Mouse (Mus musculus) midbrain, embryonic 12.5 days (tissue): Measurements from ENCODE around the gene Pnliprp2. TPM values are rescaled to one million over a fixed set of nuclear protein-coding genes. Genes with fewer than 3 reads are reported as not detected.

Experiments
- ATAC-seq: fragments of 200-750 bp; cut with Nextera tagmentation; 2 replicates; pipeline ENCODE4 v1.8.0; 2017; ENCODE audit warnings: low read depth, moderate TSS enrichment, moderate library complexity; ENCODE audit not compliant: low FRiP score
- H3K27ac ChIP-seq: fragments of 300-500 bp; sonication (generic); replicated peaks from 2 replicates; pipeline ENCODE4 v1.5.1; 2016; ENCODE audit warnings: mild to moderate bottlenecking
- H3K27me3 ChIP-seq: fragments of 300-500 bp; sonication (generic); 2 replicates; pipeline ENCODE4 v1.6.1; 2016; ENCODE audit warnings: mild to moderate bottlenecking
- H3K36me3 ChIP-seq: fragments of 300-500 bp; sonication (generic); 2 replicates; pipeline ENCODE4 v1.6.1; 2016
- H3K4me1 ChIP-seq: fragments of 300-500 bp; sonication (generic); 2 replicates; pipeline ENCODE4 v1.6.1; 2016
- H3K4me2 ChIP-seq: fragments of 300-500 bp; sonication (generic); replicated peaks from 2 replicates; pipeline ENCODE4 v1.6.1; 2016; ENCODE audit warnings: mild to moderate bottlenecking, moderate library complexity
- H3K4me3 ChIP-seq: fragments of 300-500 bp; sonication (generic); 2 replicates; pipeline ENCODE4 v1.5.1; 2016; ENCODE audit warnings: mild to moderate bottlenecking
- H3K9ac ChIP-seq: fragments of 300-500 bp; sonication (generic); replicated peaks from 2 replicates; pipeline ENCODE4 v1.6.1; 2016; ENCODE audit warnings: mild to moderate bottlenecking, moderate library complexity
- H3K9me3 ChIP-seq: fragments of 300-500 bp; sonication (generic); 2 replicates; pipeline ENCODE4 v1.6.1; 2016; ENCODE audit warnings: mild to moderate bottlenecking
- WGBS: fragments of 180-500 bp; shearing (Covaris S2); methylation state at CpG from one replicate; pipeline ENCODE4 v1.1.7; 2016; 5-methylcytosine and 5-hydroxymethylcytosine counted together
- polyA plus RNA-seq: library from polyadenylated mRNA; unstranded; fragments of >200 nt; fragmentation: Nextera tagmentation; extraction: Ambion mirVana; gene quantifications from 2 replicates; pipeline ENCODE4 v1.2.1, GENCODE M21; 2016

Gene Pnliprp2
- not detected in 2 replicates for polyA plus RNA-seq

- Histone ChIP-seq H3K4me2 (no peak within 1 kb of the TSS), H3K4me1 (0 out of 2 replicates have a peak, but pooled peaks cover 2% of the 10 kb centered on the region), H3K9me3 (peaks cover 6% of the 10 kb centered on the region; the same call in 1 of the 2 replicates), H3K27ac (no peak within 1 kb of the TSS), H3K36me3 (no peaks in the 10 kb centered on the region), H3K4me3 (no peak within 1 kb of the TSS), H3K9ac (no peak within 1 kb of the TSS), H3K27me3 (no peaks in the 10 kb centered on the region; the same call in 1 of the 2 replicates)
- WGBS = 76% methylated on average over 9 of the region's 9 CpGs
- ATAC-seq = no peak
Measured at GRCm38 (mm10) chr19:58759423-58759822, at the start of gene Pnliprp2. Gene Pnliprp2 (plus strand): TSS chr19:58759719.

DNA sequence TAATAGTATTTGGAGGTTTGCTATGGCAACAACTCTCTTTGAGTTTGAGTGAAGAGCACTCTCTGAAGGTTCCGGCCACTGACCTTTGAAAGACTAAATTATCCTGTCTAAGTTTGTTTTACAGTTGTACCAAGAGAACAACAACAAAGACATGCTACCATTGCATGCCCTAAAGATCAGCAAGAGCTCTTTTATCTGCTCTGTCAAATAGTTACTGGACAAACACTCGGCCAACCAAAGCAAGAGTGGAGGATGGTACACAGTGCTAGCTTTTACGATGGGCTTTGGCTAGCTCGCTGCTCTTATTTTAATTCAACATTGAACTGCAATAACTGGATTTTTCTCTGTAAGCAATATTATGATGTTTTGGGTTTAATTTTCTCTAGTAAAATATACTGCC, 41.6 kb upstream of the Pnliprp2 start:
- H3K27me3 ChIP-seq = no peaks in the 10 kb centered on the region
- H3K9ac ChIP-seq = no peak overlapping the region
- H3K4me2 ChIP-seq = no peak overlapping the region
- no peak overlapping the region for H3K27ac ChIP-seq
- H3K4me3 ChIP-seq = no peak overlapping the region
- WGBS = 88% methylated on average over 4 of the region's 4 CpGs
- no peaks in the 10 kb centered on the region for H3K9me3 ChIP-seq
- ATAC-seq = no peak
- H3K4me1 ChIP-seq = no peaks in the 10 kb centered on the region
- H3K36me3 ChIP-seq = no peaks in the 10 kb centered on the region

GRCm38 (mm10) chr19:58720439-58720838, 39.1 kb upstream of the Pnliprp2 start:
- no peak overlapping the region for H3K4me2 ChIP-seq
- no peak overlapping the region for H3K9ac ChIP-seq
- no peaks in the 10 kb centered on the region for H3K27me3 ChIP-seq
- 0 out of 2 replicates have a peak, but pooled peaks cover 6% of the 10 kb centered on the region for H3K9me3 ChIP-seq
- H3K36me3 ChIP-seq = no peaks in the 10 kb centered on the region
- no peak for ATAC-seq
- H3K4me1 ChIP-seq = no peaks in the 10 kb centered on the region
- H3K27ac ChIP-seq = no peak overlapping the region
- no peak overlapping the region for H3K4me3 ChIP-seq

DNA sequence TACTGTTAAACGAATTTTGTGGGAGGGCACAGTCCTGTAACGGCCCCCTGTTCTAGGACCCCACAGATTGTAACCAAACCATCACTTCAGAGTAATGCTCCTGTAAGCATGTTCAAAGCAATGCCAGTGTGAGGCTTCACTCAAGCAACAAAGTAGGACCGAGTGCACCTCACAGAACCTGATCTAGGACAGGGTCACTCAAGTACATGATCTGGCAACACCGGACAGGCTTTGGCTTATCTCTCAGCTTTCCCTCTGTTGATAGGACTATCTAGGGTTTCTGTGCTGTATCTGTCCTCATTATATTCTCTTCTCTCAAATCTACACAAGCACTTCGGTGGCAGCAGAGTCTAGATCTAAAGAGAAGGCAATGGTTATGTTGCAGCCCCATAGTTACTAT, 33.0 kb upstream of the Pnliprp2 start:
- Histone ChIP-seq H3K9me3 (0 out of 2 replicates have a peak, but pooled peaks cover 6% of the 10 kb centered on the region), H3K4me3 (no peak overlapping the region), H3K9ac (no peak overlapping the region), H3K27me3 (no peaks in the 10 kb centered on the region), H3K4me1 (no peaks in the 10 kb centered on the region), H3K36me3 (no peaks in the 10 kb centered on the region), H3K4me2 (no peak overlapping the region), H3K27ac (no peak overlapping the region)
- WGBS = 90% methylated on average over 5 of the region's 5 CpGs
- ATAC-seq = no peak

DNA sequence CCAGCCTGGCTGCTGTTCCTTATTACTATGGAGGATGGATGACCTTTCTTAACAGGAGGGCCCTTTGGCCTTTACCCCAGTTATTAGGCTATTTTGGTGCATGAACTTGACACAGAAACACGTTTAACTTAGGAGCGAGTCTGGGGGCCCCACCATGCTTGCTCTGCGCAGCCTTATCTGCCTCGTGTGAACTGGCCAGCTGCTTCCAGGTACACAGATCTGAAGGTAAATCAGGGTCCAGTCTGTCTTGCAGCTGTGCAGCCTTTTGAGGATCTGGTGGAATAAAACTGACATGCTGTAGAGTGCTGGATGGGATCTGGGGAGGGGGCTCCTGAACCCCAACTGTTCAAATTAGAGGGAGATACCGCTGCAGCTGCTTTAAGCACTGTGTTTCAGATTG, 31.8 kb upstream of the Pnliprp2 start:
- Histone ChIP-seq H3K9me3 (0 out of 2 replicates have a peak, but pooled peaks cover 6% of the 10 kb centered on the region), H3K4me3 (no peak overlapping the region), H3K36me3 (no peaks in the 10 kb centered on the region), H3K4me2 (no peak overlapping the region), H3K27ac (no peak overlapping the region), H3K9ac (no peak overlapping the region), H3K27me3 (no peaks in the 10 kb centered on the region), H3K4me1 (no peaks in the 10 kb centered on the region)
- 76% methylated on average over 5 of the region's 5 CpGs for whole genome bisulfite sequencing
- ATAC-seq = no peak

DNA sequence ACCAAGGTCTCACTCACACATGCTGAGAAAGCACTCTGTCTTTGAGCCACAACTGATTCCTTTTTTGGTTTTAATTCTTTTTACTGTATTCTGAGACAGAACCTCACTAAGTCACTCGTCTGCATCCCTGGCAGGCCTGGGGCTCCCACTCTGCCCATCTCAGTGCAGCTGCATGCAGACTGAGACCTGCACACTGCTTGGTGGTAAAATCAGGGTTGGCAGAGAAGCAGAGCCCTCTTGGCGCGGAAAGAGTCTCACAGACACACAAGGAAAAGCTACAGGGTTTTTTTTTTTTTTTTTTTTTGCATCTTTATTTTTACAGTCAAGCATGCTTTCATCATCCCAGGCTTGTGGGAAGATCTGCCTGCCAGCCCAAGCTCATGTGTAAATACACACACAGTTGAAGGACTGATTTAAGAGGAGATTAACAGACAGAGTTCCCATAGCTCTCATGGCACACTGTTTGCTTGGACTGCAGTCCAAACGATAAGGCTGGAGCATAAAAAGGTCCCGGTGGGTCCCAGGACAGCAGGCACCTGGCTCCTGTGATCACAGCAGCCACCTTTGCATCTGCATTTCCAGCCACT, 31.0 kb upstream of the Pnliprp2 start, which contains the start of gene Pnliprp1:
Gene Pnliprp1 (plus strand): TSS at position 443 of the 587 bp plus-strand sequence.
- WGBS = 55% methylated on average over 5 of the region's 5 CpGs
- Histone ChIP-seq H3K9me3 (0 out of 2 replicates have a peak, but pooled peaks cover 6% of the 10 kb centered on the region), H3K27me3 (no peaks in the 10 kb centered on the region), H3K36me3 (no peaks in the 10 kb centered on the region), H3K4me1 (no peaks in the 10 kb centered on the region), H3K4me3 (no peak within 1 kb of the TSS), H3K27ac (no peak within 1 kb of the TSS), H3K9ac (no peak within 1 kb of the TSS), H3K4me2 (no peak within 1 kb of the TSS)
- ATAC-seq = no peak

- no peak overlapping the region for H3K9ac ChIP-seq
- H3K36me3 ChIP-seq = no peaks in the 10 kb centered on the region
- H3K4me3 ChIP-seq = no peak overlapping the region
- no peaks in the 10 kb centered on the region for H3K9me3 ChIP-seq
- no peak for ATAC-seq
- WGBS = 90% methylated on average over 6 of the region's 6 CpGs
- H3K4me1 ChIP-seq = no peaks in the 10 kb centered on the region
- H3K27me3 ChIP-seq = no peaks in the 10 kb centered on the region
- H3K4me2 ChIP-seq = no peak overlapping the region
- no peak overlapping the region for H3K27ac ChIP-seq
Measured at GRCm38 (mm10) chr19:58733216-58733615, 26.3 kb upstream of the Pnliprp2 start.

GRCm38 (mm10) chr19:58738111-58738510, 21.4 kb upstream of the Pnliprp2 start:
- no peaks in the 10 kb centered on the region for H3K9me3 ChIP-seq
- no peak overlapping the region for H3K9ac ChIP-seq
- no peak overlapping the region for H3K4me2 ChIP-seq
- no peaks in the 10 kb centered on the region for H3K4me1 ChIP-seq
- no peak overlapping the region for H3K4me3 ChIP-seq
- no peak overlapping the region for H3K27ac ChIP-seq
- 86% methylated on average over 4 of the region's 4 CpGs for WGBS
- no peak for ATAC-seq
- no peaks in the 10 kb centered on the region for H3K36me3 ChIP-seq
- H3K27me3 ChIP-seq = no peaks in the 10 kb centered on the region

GRCm38 (mm10) chr19:58741036-58741435, 18.5 kb upstream of the Pnliprp2 start:
- Histone ChIP-seq H3K4me3 (no peak overlapping the region), H3K27ac (no peak overlapping the region), H3K4me2 (no peak overlapping the region), H3K9me3 (no peaks in the 10 kb centered on the region), H3K27me3 (no peaks in the 10 kb centered on the region), H3K9ac (no peak overlapping the region), H3K36me3 (no peaks in the 10 kb centered on the region), H3K4me1 (no peaks in the 10 kb centered on the region)
- 73% methylated on average over 6 of the region's 6 CpGs for WGBS
- no peak for ATAC-seq

DNA sequence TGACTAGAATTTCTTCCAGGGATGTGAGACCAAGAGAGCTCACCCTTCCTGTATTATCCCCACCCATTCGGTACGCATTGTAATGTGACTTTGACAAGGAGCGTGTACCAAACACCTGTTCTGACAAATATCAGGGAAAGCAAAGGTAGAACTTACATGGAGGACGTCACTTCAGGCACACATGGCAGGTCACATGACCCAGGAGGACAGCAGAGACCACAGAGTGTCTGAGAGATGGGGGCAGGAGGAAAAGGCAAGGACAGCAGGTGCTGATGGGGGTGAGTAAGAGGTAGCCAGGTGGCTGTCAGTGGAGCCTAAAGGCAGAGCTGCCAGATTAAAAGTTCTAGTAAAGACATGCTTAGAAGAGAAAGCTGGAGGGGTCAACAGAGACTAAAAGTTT, 16.8 kb upstream of the Pnliprp2 start:
- ATAC-seq = no peak
- Histone ChIP-seq H3K4me1 (no peaks in the 10 kb centered on the region), H3K27ac (no peak overlapping the region), H3K4me3 (no peak overlapping the region), H3K36me3 (no peaks in the 10 kb centered on the region), H3K9ac (no peak overlapping the region), H3K27me3 (no peaks in the 10 kb centered on the region), H3K9me3 (no peaks in the 10 kb centered on the region), H3K4me2 (no peak overlapping the region)
- 90% methylated on average over 4 of the region's 4 CpGs for WGBS

- no peaks in the 10 kb centered on the region for H3K36me3 ChIP-seq
- no peak overlapping the region for H3K9ac ChIP-seq
- WGBS = 81% methylated on average over 4 of the region's 4 CpGs
- H3K9me3 ChIP-seq = no peaks in the 10 kb centered on the region
- ATAC-seq = no peak
- no peak overlapping the region for H3K4me2 ChIP-seq
- no peaks in the 10 kb centered on the region for H3K4me1 ChIP-seq
- no peak overlapping the region for H3K4me3 ChIP-seq
- H3K27me3 ChIP-seq = no peaks in the 10 kb centered on the region
- no peak overlapping the region for H3K27ac ChIP-seq
Measured at GRCm38 (mm10) chr19:58743736-58744135, 15.8 kb upstream of the Pnliprp2 start.

- Histone ChIP-seq H3K9me3 (no peaks in the 10 kb centered on the region), H3K4me2 (no peak overlapping the region), H3K27ac (no peak overlapping the region), H3K4me1 (no peaks in the 10 kb centered on the region), H3K9ac (no peak overlapping the region), H3K4me3 (no peak overlapping the region), H3K36me3 (no peaks in the 10 kb centered on the region), H3K27me3 (no peaks in the 10 kb centered on the region)
- ATAC-seq = no peak
- WGBS = 93% methylated on average over 9 of the region's 9 CpGs
Measured at GRCm38 (mm10) chr19:58747498-58748000, 12.0 kb upstream of the Pnliprp2 start.

DNA sequence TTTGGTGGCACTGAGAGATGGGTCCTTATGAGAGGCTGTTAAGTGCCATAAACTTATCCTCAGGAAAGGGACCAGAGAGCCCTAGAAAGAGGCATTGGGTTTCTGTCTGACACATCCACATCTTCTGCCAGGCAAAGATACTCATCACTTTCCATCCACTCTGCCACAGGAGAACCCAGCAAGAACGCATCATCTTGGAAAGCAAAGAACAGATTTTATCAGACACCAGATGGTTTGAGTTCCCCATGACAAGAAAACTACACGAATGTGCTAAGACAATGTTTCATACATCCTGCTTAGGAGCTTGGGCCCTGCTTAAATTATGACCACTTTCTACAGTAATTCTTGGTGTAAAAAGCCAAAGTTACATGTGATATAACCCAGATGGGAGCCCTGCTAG, 8.7 kb upstream of the Pnliprp2 start:
- no peak overlapping the region for H3K4me2 ChIP-seq
- H3K27me3 ChIP-seq = no peaks in the 10 kb centered on the region
- 84% methylated on average over 2 of the region's 2 CpGs for WGBS
- no peak overlapping the region for H3K9ac ChIP-seq
- no peak overlapping the region for H3K4me3 ChIP-seq
- H3K9me3 ChIP-seq = peaks cover 8% of the 10 kb centered on the region; the same call in 1 of the 2 replicates
- H3K27ac ChIP-seq = no peak overlapping the region
- no peaks in the 10 kb centered on the region for H3K4me1 ChIP-seq
- H3K36me3 ChIP-seq = no peaks in the 10 kb centered on the region
- ATAC-seq = no peak
